Mouse (Mus musculus) CD4-positive, CD25-positive, alpha-beta regulatory T cell, adult 9 weeks (primary cell): ENCODE data around the gene Mpnd. TPM values are rescaled to one million over a fixed set of nuclear protein-coding genes. Genes with fewer than 3 reads are reported as not detected.

Experiments
- polyA plus RNA-seq: library from polyadenylated mRNA; unstranded; fragments of 100-300 nt; shearing (Covaris generic); gene quantifications from one replicate; pipeline ENCODE4 v1.2.1, GENCODE M21; 2017

Mpnd gene
- 29.7 TPM for polyA plus RNA-seq

DNA sequence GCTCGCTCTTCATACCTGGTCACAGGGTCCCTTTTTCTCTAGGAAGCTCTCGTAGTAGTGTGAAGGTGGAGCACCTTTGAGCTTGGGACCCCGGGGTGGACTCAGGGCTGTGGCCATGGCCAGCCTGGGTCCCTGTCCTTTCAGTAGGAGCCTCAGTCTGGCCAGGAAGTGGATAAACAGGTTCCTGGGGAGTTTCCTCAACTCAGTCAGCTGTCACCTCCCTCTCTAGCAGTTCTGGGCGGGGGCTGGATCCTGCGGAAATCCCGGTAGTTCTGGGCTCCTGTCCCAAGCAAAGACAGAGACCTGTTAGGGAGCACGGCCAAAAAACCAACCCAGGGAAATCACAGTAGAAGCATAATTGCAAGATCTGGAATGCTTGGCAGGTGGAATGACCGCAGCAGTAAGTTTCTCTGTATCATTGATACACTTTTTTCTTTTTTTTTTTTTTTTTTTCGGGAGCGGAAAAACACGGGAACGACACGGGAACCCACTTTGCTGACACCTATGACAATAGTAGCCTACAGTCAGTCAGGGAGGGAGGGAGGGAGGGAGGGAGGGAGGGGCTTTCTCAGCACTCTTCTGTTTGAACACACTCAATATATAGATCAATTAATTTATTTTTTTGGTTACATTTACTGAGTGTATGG lies at the start of gene Mpnd, which contains the start of gene Stap2:
TSS of gene Mpnd (plus strand) at position 297 of the 647 bp plus-strand sequence.
TSS of gene Stap2 (minus strand) at position 170 of the 647 bp plus-strand sequence.

DNA sequence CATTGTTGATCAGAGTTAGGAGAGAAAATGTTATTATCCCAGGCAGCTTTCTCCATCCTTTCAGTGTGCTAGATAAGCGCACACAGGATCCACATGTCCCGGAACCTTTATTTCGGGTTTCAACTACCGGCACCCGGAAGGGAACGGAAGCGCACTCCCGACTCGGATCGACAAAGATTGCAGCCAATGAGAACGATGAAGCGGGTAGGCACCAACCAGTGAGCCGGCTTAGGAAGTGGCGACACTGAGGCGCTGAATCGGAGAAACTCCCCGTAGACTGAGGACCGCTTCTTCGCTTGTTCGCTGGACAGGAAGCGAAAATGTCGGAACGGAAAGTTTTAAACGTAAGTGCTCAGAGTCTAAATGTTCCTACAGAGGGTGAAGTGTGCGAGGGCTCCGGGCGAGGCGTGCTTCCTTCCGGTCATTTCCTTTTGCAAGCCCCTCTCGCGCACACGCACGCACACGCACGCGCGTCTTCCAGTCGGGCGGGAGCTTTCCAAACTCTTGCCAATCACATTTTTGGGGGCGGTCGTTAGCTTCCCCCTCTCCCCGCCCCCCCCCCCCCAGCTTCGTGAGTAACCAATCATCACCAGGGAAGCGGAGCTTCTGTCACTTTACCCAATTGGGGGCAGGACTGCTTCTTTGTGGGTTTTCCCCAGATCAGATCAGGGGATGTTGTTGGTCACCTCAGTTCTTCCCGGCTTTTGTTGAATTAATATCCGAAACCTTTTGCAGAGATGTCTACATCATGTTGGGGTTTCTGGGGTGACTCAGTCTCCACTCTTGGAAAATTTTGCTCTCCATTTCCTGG lies 46.4 kb upstream of the Mpnd start, which contains the start of gene Yju2:
TSS of gene Yju2 (plus strand) at position 182 of the 811 bp plus-strand sequence.

DNA sequence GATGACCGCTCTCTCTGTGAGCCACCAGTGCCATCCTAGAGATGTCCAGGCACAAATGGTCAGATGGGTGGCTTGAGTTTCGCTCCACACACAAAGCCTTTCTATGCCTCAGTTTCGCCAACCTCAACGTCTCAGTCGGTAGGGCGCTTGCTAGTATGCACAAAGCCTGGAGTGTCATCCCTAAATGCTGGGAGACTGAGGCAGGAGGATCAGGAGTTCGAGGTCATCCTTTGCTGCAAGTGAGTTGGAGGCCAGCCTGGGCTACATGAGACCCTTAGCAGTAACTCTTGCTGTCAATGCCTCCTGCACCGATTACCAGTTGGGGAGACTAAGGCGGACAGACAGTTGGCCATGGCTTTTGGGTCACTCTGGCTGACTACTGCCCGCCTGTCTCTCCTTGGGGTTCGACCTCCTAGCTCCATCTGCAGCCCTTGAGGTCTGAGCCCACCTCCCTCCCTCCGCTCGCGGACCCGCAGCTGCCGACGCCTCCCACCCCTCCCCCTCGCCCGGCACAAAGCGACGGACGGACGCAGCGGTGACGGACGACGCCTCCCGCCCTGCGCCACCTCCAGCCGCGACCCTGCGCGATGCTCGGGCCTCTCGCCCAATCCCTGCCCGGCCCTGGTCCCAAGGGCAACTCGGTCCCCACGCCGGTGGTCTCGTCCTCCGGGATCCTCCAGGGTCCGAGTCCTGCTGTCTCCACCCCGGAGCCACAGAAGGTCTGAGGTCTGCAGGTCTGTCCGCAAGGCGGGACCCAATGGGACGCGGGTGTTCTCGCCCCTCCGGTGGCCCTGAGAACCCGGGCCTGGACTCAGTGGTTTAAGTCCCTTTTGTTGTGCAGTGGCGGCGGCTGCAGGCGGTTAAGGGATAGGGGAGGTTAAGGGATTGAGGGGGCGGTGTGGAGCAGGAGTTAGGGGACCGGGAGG lies 35.3 kb upstream of the Mpnd start, which contains the start of gene Shd:
TSS of gene Shd (plus strand) at position 502 of the 926 bp plus-strand sequence.

DNA sequence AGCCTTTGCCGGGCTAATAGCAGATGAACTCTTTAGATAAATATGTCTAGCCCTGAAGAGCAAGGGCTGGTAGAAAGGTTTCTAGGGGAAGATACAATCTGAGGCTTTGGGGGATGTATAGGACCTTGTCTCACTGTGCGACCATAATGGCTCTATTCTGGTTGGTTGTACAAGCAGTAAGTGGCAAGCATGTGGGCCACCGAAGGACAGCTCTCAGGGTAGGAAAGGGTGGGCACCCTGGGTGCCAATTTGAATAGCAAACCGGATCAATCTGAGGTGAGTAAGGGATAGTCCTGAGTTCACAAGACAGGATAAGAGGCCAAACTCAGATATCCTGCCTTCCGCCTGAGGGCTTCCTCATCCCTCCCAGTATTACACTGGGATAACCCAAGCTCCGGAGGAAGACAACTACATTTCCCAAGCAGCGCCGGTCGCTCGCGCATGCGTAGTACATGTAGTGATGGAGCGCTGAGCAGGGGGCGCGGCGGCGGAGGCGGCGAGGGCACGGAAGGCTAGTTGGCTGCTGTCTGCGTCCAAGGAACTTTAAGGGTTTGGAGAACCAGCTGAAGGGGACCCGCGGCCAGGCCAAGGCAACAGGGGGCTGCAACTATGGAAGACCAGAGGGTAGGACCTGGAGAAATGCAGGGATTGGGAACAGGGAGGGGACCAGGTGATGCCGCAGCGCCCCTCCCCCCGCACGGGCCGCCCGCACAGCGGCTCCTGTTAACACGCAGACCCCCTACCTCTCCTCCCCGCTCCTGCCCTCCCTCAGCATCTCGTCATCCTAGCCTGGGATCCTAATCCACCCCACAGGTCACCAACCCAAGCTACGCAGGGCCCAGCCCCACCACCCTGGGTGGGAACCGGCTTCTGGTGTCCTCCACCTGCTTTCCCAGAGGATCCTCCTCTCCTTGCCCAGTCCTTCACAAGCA lies 19.2 kb upstream of the Mpnd start, which contains the start of gene Fsd1:
TSS of gene Fsd1 (plus strand) at position 480 of the 932 bp plus-strand sequence.

DNA sequence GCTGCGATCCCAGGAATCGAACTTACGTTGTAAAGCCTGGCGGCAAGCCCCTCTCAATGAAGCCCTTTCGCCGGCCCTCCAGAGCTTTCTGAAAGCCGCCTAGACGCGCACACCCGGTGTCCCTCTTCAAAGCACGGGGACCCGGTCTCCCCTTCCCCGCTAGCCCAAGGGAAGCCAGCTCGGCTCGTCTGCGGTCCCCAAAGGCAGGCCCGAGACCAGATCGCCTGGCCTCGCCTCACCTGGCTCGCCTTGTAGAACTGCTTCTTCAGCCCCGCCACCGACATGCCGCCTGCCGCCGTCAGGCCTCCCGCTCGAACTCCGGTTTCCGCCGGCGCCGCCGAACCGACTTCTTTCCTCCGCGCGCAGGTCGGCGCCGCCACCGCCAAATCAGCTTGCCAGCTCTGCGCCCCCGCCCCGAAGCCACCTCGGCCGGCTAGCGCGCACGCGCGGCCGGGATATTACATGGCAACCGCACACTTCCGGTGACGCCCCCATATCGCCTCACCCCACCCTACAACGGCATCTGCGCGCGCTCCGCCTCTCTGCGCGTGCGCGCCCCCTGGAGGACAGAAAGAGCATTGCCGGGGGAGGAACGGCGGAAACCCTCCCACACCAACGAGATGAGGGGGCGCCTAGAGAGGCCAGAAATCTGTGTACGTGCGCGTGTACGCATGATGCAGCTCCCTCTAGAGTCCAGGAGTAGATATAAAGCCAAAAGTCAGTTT lies 30.8 kb downstream of the Mpnd start, which contains the start of gene Sh3gl1:
TSS of gene Sh3gl1 (minus strand) at position 460 of the 725 bp plus-strand sequence.

DNA sequence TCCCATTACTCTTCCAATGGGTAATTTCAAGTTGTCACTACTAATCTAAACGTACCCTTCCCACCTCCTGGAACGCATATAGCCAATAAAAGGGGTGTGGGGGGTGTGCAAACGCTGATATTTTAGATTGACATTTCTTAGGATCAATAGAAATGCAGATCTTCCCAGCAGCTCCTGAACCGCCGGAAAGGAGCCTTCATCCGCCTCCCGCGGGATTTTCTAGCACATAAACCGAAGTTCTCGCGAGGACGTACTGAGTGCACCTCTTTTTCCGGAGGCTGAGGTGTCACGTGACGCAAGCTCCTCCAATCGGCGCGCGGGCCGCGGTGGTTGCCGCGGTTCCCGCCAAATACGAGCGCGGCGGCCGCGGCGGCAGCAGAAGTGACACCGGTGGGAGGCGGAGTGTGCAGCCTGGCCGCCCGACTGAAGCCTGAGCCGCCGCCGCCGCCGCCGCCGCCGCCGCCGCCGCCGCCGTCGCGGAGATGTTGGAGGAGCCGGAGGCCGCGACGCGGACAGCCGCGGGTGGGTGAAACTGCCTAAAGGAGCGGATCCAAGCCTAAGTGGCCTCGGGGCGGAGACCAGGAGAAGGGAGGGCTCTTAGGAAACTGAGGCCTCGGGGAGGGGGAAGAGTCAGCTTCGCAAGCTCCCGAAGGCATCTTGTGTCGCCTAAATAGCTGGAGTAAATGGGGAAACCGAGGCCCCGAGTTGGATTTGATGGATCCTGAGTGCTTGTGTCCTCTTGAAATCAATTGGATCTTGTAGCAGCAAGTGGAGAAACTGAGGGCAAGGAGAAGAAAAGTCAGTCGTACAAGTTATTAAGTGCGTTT lies 34.7 kb downstream of the Mpnd start, which contains the start of gene Chaf1a:
TSS of gene Chaf1a (plus strand) at position 410 of the 827 bp plus-strand sequence.

Other genes starting within 250 kb of the Mpnd start
- gene Zfp119a, start 126.8 kb upstream of the Mpnd start, polyA plus RNA-seq: 26.8 TPM
- gene Zfp959, start 113.6 kb upstream of the Mpnd start, polyA plus RNA-seq: 31.1 TPM
- 15.2 TPM for gene Zfp119b, start 56.2 kb upstream of the Mpnd start, polyA plus RNA-seq
- gene Ebi3, start 53.1 kb upstream of the Mpnd start, polyA plus RNA-seq: 48.5 TPM
- gene Yju2, start 46.6 kb upstream of the Mpnd start, polyA plus RNA-seq: 40.2 TPM
- gene Shd, start 35.2 kb upstream of the Mpnd start, polyA plus RNA-seq: 0.19 TPM
- not detected for gene Fsd1, start 19.2 kb upstream of the Mpnd start, polyA plus RNA-seq
- gene Stap2, start 127 bp upstream of the Mpnd start, polyA plus RNA-seq: 0.24 TPM
- 149 TPM for gene Sh3gl1, start 30.9 kb downstream of the Mpnd start, polyA plus RNA-seq
- 0.52 TPM for gene Chaf1a, start 34.7 kb downstream of the Mpnd start, polyA plus RNA-seq
- 82.8 TPM for gene Ubxn6, start 69.3 kb downstream of the Mpnd start, polyA plus RNA-seq
- 145 TPM for gene Hdgfl2, start 73.9 kb downstream of the Mpnd start, polyA plus RNA-seq
- gene Plin4, start 104.1 kb downstream of the Mpnd start, polyA plus RNA-seq: not detected
- gene Plin5, start 111.9 kb downstream of the Mpnd start, polyA plus RNA-seq: not detected
- gene Lrg1, start 116.3 kb downstream of the Mpnd start, polyA plus RNA-seq: not detected
- not detected for gene Sema6b, start 134.6 kb downstream of the Mpnd start, polyA plus RNA-seq
- gene Tnfaip8l1, start 156.8 kb downstream of the Mpnd start, polyA plus RNA-seq: 40.2 TPM
- 74.8 TPM for gene Mydgf, start 178.2 kb downstream of the Mpnd start, polyA plus RNA-seq
- gene Dpp9, start 213.2 kb downstream of the Mpnd start, polyA plus RNA-seq: 29.9 TPM